Mouse (Mus musculus) MEL (cell line): ENCODE data around the gene Rpl10-ps3. TPM values are rescaled to one million over a fixed set of nuclear protein-coding genes. Genes with fewer than 3 reads are reported as not detected.

Experiments used
- DNase-seq: peaks from one replicate; pipeline ENCODE4 v3.0.0; 2011; ENCODE audit warnings: low read depth, low spot score
- H3K27ac ChIP-seq: 2 replicates; pipeline ENCODE4 v1.5.1; 2012; ENCODE audit warnings: low read depth, mild to moderate bottlenecking, control low read depth, low read length, moderate library complexity; ENCODE audit not compliant: control insufficient read depth
- H3K27me3 ChIP-seq, 2 experiments: fragments of 150-350 bp in 1 of 2; sonication (generic) in 1 of 2; 2 replicates each; pipeline ENCODE4 v1.6.1; 2012; ENCODE audit warnings: low read length in 2 of 2, mild to moderate bottlenecking in 2 of 2, improper control_type of control experiment in 1 of 2, moderate library complexity in 1 of 2; ENCODE audit not compliant: insufficient read depth in 2 of 2, control insufficient read depth in 1 of 2
- H3K36me3 ChIP-seq, 2 experiments: 2 replicates each; pipeline ENCODE4 v1.6.1; 2012 to 2014; ENCODE audit warnings: low read length in 2 of 2, improper control_type of control experiment in 1 of 2, inconsistent platforms in 1 of 2, mild to moderate bottlenecking in 1 of 2; ENCODE audit not compliant: insufficient read depth in 2 of 2, control insufficient read depth in 1 of 2
- H3K4me1 ChIP-seq, 2 experiments: fragments of 150-350 bp in 1 of 2; sonication (generic) in 1 of 2; 2 replicates each; pipeline ENCODE4 v1.6.1; 2012; ENCODE audit warnings: low read length in 2 of 2, improper control_type of control experiment in 1 of 2, mild to moderate bottlenecking in 1 of 2; ENCODE audit not compliant: insufficient read depth in 2 of 2, control insufficient read depth in 1 of 2
- H3K4me3 ChIP-seq, 2 experiments: fragments of 150-350 bp in 1 of 2; sonication (generic) in 1 of 2; 2 replicates each; pipeline ENCODE4 v1.5.1; 2012; ENCODE audit warnings: low read depth in 2 of 2, low read length in 2 of 2, mild to moderate bottlenecking in 2 of 2, moderate library complexity in 2 of 2, control low read depth in 1 of 2, improper control_type of control experiment in 1 of 2; ENCODE audit not compliant: control insufficient read depth in 1 of 2, insufficient read depth in 1 of 2
- H3K79me2 ChIP-seq: 2 replicates; pipeline ENCODE4 v1.6.1; 2012; ENCODE audit warnings: mild to moderate bottlenecking, low read length, moderate library complexity; ENCODE audit not compliant: control insufficient read depth, poor library complexity, insufficient read depth
- H3K9ac ChIP-seq: 2 replicates; pipeline ENCODE4 v1.6.1; 2012; ENCODE audit warnings: low read depth, mild to moderate bottlenecking, control low read depth, low read length, moderate library complexity; ENCODE audit not compliant: control insufficient read depth, poor library complexity, severe bottlenecking
- H3K9me3 ChIP-seq: fragments of 150-350 bp; sonication (generic); replicated peaks from 2 replicates; pipeline ENCODE4 v1.6.1; 2012; ENCODE audit warnings: mild to moderate bottlenecking, low read length, improper control_type of control experiment, moderate library complexity; ENCODE audit not compliant: insufficient read depth
- CHD1 ChIP-seq: IDR thresholded peaks from 2 replicates; pipeline ENCODE4 v1.6.1; 2012; ENCODE audit warnings: low read depth, mild to moderate bottlenecking, inconsistent platforms, low read length, improper control_type of control experiment
- E2F4 ChIP-seq: IDR thresholded peaks from 2 replicates; pipeline ENCODE4 v1.6.1; 2011; ENCODE audit warnings: low read depth, low read length, improper control_type of control experiment, borderline replicate concordance
- HCFC1 ChIP-seq: IDR thresholded peaks from 2 replicates; pipeline ENCODE4 v1.6.1; 2012; ENCODE audit warnings: low read depth, mild to moderate bottlenecking, inconsistent platforms, low read length, improper control_type of control experiment, moderate library complexity
- JUND ChIP-seq: IDR thresholded peaks from 2 replicates; pipeline ENCODE4 v1.6.1; 2011; ENCODE audit warnings: low read depth, mild to moderate bottlenecking, improper control_type of control experiment, low read length
- KAT2A ChIP-seq: conservative IDR thresholded peaks from 2 replicates; pipeline ENCODE4 v1.6.1; 2012; ENCODE audit warnings: low read depth, low read length, improper control_type of control experiment, inconsistent platforms
- MAFK ChIP-seq: IDR thresholded peaks from 2 replicates; pipeline ENCODE4 v1.6.1; 2011; ENCODE audit warnings: low read depth, mild to moderate bottlenecking, low read length, improper control_type of control experiment, borderline replicate concordance
- NRF1 ChIP-seq: IDR thresholded peaks from 2 replicates; pipeline ENCODE4 v1.6.1; 2014; ENCODE audit warnings: low read depth, mild to moderate bottlenecking, inconsistent platforms, low read length, improper control_type of control experiment, moderate library complexity; ENCODE audit not compliant: poor library complexity, insufficient read depth, severe bottlenecking
- POLR2AphosphoS5 ChIP-seq: IDR thresholded peaks from 2 replicates; pipeline ENCODE4 v1.6.1; 2012; ENCODE audit warnings: low read depth, borderline replicate concordance, mild to moderate bottlenecking, inconsistent platforms, low read length, moderate library complexity, mixed read lengths
- TCF12 ChIP-seq: IDR thresholded peaks from 2 replicates; pipeline ENCODE4 v1.6.1; 2014; ENCODE audit warnings: low read depth, mild to moderate bottlenecking, inconsistent platforms, low read length, improper control_type of control experiment, moderate library complexity
- USF2 ChIP-seq, 2 experiments: IDR thresholded peaks; 2 replicates each; pipeline ENCODE4 v1.6.1; 2011 to 2012; ENCODE audit warnings: improper control_type of control experiment in 2 of 2, low read length in 2 of 2, borderline replicate concordance in 1 of 2, inconsistent platforms in 1 of 2, low read depth in 1 of 2, mild to moderate bottlenecking in 1 of 2; ENCODE audit not compliant: insufficient read depth in 1 of 2
- ZC3H11A ChIP-seq: IDR thresholded peaks from 2 replicates; pipeline ENCODE4 v1.6.1; 2012; ENCODE audit warnings: low read depth, mild to moderate bottlenecking, inconsistent platforms, low read length, improper control_type of control experiment
- ZKSCAN1 ChIP-seq: IDR thresholded peaks from 2 replicates; pipeline ENCODE4 v1.6.1; 2012; ENCODE audit warnings: low read depth, mild to moderate bottlenecking, inconsistent platforms, low read length, improper control_type of control experiment, moderate library complexity
- ZMIZ1 ChIP-seq: IDR thresholded peaks from 2 replicates; pipeline ENCODE4 v1.6.1; 2012; ENCODE audit warnings: low read depth, mild to moderate bottlenecking, inconsistent platforms, low read length, improper control_type of control experiment, moderate library complexity
- ZNF384 ChIP-seq: IDR thresholded peaks from 2 replicates; pipeline ENCODE4 v1.6.1; 2012; ENCODE audit warnings: low read depth, mild to moderate bottlenecking, inconsistent platforms, low read length, improper control_type of control experiment
- polyA plus RNA-seq, 2 experiments: library from polyadenylated mRNA; stranded (reverse) in 1 of 2; unstranded in 1 of 2; fragments of >175 nt in 1 of 2; fragments of >200 nt in 1 of 2; gene quantifications; 2 replicates each; pipeline versions ENCODE4 v1.2.1 to v1.2.4; 2012; ENCODE audit warnings: low replicate concordance in 2 of 2, low read depth in 1 of 2; ENCODE audit not compliant: insufficient read length in 2 of 2, insufficient read depth in 1 of 2, missing spikeins in 1 of 2
- total RNA-seq: library from RNA; depleted of rRNA; stranded (reverse); fragments of 300-350 nt; gene quantifications from 2 replicates; pipeline ENCODE4 v1.2.3, GENCODE M21; 2012

Rpl10-ps3 gene
- total and polyA plus RNA-seq, 3 experiments: 196 to 2,425 (median 355) TPM

DNA sequence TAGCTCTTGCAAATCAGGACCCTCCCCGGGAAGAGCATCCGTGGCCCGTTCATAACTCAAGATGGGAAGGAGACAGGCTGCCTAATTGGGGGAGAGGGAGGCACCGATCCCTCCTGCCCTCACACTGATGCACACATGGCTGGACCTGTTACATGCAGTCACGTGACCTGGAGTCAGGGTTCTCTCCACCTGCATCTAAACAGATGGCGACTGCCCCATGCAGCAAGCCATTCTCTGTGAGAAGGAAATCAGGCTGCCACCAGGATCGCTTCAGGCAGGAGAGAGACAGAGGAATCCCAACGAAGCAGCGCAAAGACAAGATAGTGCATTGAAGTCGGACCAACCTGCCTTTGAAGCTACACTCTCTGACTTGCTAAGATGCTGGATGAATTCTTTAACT is 3.5 kb upstream of the Rpl10-ps3 start:
- H3K4me3 ChIP-seq: no peak overlapping the region
- no peak for TF ChIP-seq ZMIZ1
- TF ChIP-seq ZKSCAN1: no peak
- TF ChIP-seq HCFC1: no peak
- TF ChIP-seq, all 39 proteins: peak for 0
- Histone ChIP-seq H3K9me3 (no peaks in the 10 kb centered on the region), H3K27ac (no peak overlapping the region), H3K4me1 (no peaks in the 10 kb centered on the region), H3K9ac (no peak overlapping the region), H3K79me2 (no peaks in the 10 kb centered on the region), H3K36me3 (no peaks in the 10 kb centered on the region), H3K27me3 (no peaks in the 10 kb centered on the region)
- DNase-seq: no peak

GRCm38 (mm10) chr9:50335539-50336325 is 9.0 kb downstream of the Rpl10-ps3 start:
- no peak for TF ChIP-seq JUND
- TF ChIP-seq POLR2AphosphoS5: no peak
- no peak for TF ChIP-seq MAFK
- no peak for TF ChIP-seq ZNF384
- TF ChIP-seq ZC3H11A: no peak
- no peak for TF ChIP-seq CHD1
- no peak for TF ChIP-seq KAT2A
- TF ChIP-seq NRF1: no peak
- TF ChIP-seq USF2 (IDR thresholded peaks at IDR 0.05; ENCODE audit: borderline replicate concordance in 1 of 2, insufficient read depth in 1 of 2, low read depth in 1 of 2, low read length in 2 of 2): no peak
- no peak for TF ChIP-seq E2F4
- no peak for TF ChIP-seq TCF12
- TF ChIP-seq HCFC1: no peak
- Histone ChIP-seq H3K79me2 (no peaks in the 10 kb centered on the region), H3K36me3 (no peaks in the 10 kb centered on the region), H3K27ac (no peak overlapping the region), H3K4me1 (no peaks in the 10 kb centered on the region), H3K9ac (no peak overlapping the region), H3K27me3 (no peaks in the 10 kb centered on the region), H3K4me3 (no peak overlapping the region), H3K9me3 (no peaks in the 10 kb centered on the region)
- DNase-seq: no peak
